Comparison of ENCODE assay signal across 15 mouse cellular contexts in the genomic region with DNA sequence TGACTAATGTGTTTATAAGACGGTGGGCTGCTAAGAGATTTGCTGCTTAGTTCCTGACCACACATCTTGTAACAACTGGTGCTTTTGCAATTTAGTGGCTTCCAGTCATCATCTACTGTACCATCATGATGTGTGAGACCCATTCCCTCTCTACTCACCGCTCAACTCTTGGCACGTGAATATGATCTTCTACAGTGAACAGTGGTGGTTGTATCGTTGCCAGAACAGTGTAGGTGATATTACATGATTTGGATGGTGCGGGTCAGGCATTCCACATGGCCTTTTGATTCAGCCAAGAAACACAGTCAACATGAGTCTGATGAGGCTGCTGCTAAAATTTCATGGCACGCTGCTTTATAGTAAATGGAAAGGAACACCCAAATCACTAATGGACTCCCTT.
"Had no signal": no experiment of that assay in that cellular context is flagged by ENCODE, and none has a peak within 500 bp of the region (broad histone marks: within the 10 kb centered on the region; RNA-seq: fewer than 3 reads in every experiment).

No protein-coding gene starts in this region.

- H3K9ac ChIP-seq: liver, embryonic 13.5 days had no signal

- H3K27ac ChIP-seq: liver, embryonic 13.5 days; stomach, postnatal 0 days had no signal

- DNase-seq: kidney, postnatal 14 days; kidney, postnatal 4 days; liver, embryonic 13.5 days; lung, adult 2 months; lung, postnatal 14 days; lung, postnatal 4 days; midbrain, embryonic 14.5 days; right cerebral cortex, adult 18-20 months; right cerebral cortex, postnatal 14 days; right cerebral cortex, postnatal 4 days; thymus, adult 2 months; thymus, postnatal 14 days; thymus, postnatal 4 days had no signal

- H3K27me3 ChIP-seq: liver, embryonic 13.5 days had no signal

- H3K4me2 ChIP-seq: liver, embryonic 13.5 days; midbrain, embryonic 11.5 days had no signal

- H3K9me3 ChIP-seq: liver, embryonic 13.5 days had no signal

- H3K36me3 ChIP-seq: liver, embryonic 13.5 days had no signal

- H3K4me1 ChIP-seq: liver, embryonic 13.5 days had no signal

- H3K4me3 ChIP-seq: liver, embryonic 13.5 days had no signal
